Mouse (Mus musculus): ENCODE measurements around the gene Oma1.

Oma1 gene

GRCm38 (mm10) chr4:103358941-103359448 is 45.4 kb downstream of the Oma1 start:
- DNase-seq = peak in 1 of 2 experiments; percentile 12

- no peak for DNase-seq
Observed at GRCm38 (mm10) chr4:103382171-103382570, 68.6 kb downstream of the Oma1 start.

GRCm38 (mm10) chr4:103385031-103385430 is 71.4 kb downstream of the Oma1 start:
- no peak for DNase-seq

- DNase-seq = no peak
Observed at GRCm38 (mm10) chr4:103385835-103386787, 72.5 kb downstream of the Oma1 start.

- DNase-seq = no peak
Observed at GRCm38 (mm10) chr4:103387292-103387691, 73.7 kb downstream of the Oma1 start.

GRCm38 (mm10) chr4:103388530-103389178 is 75.0 kb downstream of the Oma1 start:
- no peak for DNase-seq

GRCm38 (mm10) chr4:103389583-103389982 is 76.0 kb downstream of the Oma1 start:
- DNase-seq = no peak

GRCm38 (mm10) chr4:103390499-103390898 is 76.9 kb downstream of the Oma1 start:
- DNase-seq = no peak

GRCm38 (mm10) chr4:103395066-103395465 is 81.5 kb downstream of the Oma1 start:
- DNase-seq = no peak

- no peak for DNase-seq
Observed at GRCm38 (mm10) chr4:103395905-103396304, 82.3 kb downstream of the Oma1 start.

- no peak for DNase-seq
Observed at GRCm38 (mm10) chr4:103396876-103397275, 83.3 kb downstream of the Oma1 start.

- no peak for DNase-seq
Observed at GRCm38 (mm10) chr4:103402581-103402980, 89.0 kb downstream of the Oma1 start.

GRCm38 (mm10) chr4:103405321-103405720 is 91.7 kb downstream of the Oma1 start:
- no peak for DNase-seq

- no peak for DNase-seq
Observed at GRCm38 (mm10) chr4:103410217-103410799, 96.7 kb downstream of the Oma1 start.

Data from lung, adult 18-20 months (tissue).